Mouse (Mus musculus): ENCODE measurements around the gene Dhrs1.

The Dhrs1 gene

DNA sequence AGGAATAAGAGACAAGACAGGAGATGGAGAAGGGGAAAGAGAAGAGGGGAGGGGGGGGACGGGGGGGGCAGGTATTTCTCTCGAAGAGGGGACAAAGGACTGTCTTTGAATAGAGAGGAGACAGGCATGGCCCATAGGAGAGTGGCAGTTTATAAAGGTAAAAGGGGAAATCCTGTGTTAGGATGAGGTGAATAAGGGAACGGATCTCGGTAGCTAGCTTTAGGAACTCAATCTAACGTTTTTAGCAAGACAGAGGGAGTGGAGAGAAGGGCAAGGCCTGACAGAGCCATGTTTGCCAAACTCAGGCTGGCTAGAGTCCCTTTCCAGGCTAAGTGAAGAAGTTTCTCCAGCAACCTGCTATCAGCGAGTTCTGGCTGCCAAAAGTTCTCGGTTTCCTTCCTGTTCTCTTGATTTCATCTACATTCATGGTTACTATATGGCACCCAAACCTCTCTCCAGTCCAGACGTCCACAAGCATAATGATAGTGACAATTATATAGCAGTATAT is 23.0 kb downstream of the Dhrs1 start:
- DNase-seq (ENCODE audit: extremely low read depth, low read depth, low spot score): no peak

DNA sequence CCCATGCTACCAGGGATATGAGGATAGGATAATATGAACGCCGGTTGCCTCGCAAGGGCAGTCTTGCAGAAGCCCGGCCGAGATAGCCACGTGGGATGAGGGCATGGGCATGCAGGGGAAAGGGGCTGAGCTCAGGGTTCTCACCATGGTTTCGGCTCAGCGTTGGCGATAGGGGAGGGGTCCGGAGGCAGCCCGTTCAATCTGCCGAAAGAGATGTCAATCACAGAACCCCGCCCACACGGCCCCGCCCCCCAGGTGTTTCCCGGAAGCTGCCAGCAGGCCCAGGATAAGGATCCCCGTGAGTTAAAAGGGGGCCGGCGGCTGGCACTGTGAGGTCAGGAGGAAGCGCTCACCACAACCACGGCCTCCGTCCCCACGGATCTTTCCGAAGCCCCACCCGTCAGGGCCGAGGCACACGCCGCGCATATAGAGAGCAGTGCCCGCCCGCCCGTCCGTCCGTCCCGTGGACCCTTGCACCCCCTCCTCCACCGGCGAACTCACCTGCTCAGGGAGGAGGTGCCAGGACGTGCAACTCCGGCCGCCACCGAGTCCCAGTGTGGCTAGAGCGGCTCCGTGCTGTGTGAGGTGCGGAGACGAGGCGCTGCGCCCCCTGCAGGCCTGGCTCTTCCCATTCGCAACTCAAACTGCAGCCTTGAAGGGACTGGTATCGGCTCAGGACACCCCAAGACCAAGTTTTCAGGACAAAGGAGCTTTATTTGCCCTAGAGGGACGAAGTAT is 23.6 kb downstream of the Dhrs1 start, which contains the start of gene Rabggta:
Gene Rabggta (minus strand): TSS at position 564 of the 738 bp plus-strand sequence.
- DNase-seq (ENCODE audit: extremely low read depth, low read depth, low spot score): no peak

DNA sequence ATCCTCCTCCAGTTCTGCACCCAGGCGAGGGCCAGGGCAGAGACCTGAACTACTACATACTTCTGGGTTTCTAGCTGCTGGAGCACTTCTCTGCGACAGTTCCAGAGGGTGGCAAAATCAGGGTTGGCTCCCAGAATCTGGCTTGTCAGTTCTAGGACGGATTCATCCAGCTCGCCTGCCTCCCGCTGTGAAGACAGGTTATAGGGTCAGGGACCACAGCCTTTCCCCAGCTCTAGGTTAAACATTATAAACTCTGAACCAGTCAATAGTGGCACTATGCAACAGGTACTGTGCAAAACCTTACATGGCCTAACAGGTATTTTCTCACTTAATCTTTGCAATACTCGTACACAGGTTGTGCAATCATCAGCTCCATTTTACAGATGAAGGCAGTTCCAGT is 24.4 kb downstream of the Dhrs1 start:
- no peak for DNase-seq (ENCODE audit: extremely low read depth, low read depth, low spot score)

DNA sequence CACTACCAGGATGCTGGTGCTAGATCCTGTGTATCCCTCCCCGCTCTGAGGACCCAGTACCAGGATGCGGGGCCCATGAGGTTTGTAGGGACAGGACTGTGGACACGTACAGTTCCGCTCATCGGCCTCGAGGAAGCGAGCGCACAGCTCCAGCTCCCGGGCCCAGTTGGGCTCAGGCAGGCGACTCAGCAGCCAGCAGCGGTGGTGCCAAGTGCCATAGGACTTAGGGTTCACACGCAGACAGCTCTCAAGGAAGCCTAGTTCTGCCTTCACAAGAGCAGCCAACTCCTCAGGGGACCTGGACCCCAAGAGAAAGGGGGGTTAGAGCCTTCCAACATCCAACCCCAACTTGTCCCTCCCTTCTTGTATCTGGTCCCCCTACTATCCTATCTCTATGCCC is 24.8 kb downstream of the Dhrs1 start:
- DNase-seq (ENCODE audit: extremely low read depth, low read depth, low spot score): no peak

DNA sequence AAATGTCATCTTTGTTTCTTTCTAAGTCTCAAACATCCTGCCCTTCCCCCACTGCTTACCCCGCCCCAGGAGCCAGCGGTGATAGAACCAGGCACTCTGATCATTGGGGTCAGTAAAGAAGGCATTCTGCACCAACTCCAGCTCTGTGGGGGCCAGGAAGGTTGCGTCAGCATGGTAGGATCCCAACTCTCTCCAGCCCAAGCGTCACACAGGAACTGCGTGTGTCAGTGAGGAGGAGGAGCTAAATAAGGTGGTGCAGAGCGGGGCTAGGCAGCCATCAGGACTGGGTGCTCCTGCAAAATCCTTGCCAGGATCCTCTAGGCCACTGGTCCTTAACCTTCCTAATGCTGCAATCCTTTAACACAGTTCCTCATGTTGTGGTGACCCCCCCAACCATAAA is 25.8 kb downstream of the Dhrs1 start:
- DNase-seq (ENCODE audit: extremely low read depth, low read depth, low spot score): no peak

DNA sequence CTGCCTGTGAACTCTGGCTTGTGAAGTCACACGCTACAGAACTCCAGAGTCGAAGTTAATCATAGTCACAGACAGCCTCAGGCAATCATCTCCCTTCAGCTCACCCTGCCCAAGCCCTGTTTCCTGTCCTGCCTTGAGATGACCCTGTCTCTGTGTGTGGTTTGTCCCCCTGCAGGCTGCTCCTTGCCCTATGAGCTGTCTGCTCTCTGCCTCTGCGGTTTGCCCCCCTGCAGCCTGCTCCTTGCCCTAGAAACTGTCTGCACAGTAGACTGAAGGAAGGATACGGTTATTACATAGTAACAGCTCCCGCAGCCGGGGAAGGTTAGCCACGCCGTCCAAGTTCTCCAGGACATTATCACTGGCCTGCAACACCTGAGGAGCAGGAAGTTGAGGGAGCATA is 28.6 kb downstream of the Dhrs1 start:
- DNase-seq (ENCODE audit: extremely low read depth, low read depth, low spot score): no peak

DNA sequence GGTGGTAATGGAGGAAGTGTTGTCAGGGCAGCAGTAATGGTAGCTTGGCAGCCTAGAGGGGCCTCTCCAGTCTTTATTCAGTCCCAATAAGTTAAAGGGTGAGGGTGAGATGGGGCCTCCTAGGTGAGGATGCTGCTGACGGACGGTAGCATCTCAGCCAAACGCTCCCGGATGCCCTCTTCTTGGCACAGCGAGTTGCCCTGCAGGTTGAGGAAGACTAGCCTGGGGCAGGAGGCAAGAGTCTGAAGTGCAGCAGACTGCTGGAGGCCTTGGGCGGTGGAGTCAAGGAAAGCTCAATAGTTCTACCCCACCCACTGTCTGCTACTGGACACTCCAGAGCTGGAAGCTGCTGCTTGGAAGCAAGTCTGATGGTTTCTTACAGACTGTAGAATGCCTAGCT is 29.2 kb downstream of the Dhrs1 start:
- no peak for DNase-seq (ENCODE audit: extremely low read depth, low read depth, low spot score)

DNA sequence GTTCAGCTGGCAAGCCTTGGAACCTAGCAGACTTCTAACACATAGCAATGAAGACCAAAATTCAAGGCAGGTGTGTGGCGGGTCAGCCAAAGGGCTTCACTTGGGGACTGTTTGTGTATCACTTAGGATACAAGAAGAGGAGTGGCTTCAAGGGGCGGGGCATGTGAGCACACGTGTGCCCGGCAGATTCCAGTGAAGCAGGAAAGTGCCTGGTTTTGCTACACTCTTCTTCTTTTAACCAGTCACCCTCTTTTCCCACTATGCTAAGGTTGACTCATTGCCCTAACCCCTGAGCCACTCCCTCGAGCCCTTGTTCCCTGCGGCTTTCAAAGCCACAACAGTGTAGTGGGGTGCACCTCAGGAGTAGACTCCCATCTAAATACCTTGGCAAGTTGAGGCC is 30.6 kb downstream of the Dhrs1 start:
- DNase-seq (ENCODE audit: extremely low read depth, low read depth, low spot score): no peak

DNA sequence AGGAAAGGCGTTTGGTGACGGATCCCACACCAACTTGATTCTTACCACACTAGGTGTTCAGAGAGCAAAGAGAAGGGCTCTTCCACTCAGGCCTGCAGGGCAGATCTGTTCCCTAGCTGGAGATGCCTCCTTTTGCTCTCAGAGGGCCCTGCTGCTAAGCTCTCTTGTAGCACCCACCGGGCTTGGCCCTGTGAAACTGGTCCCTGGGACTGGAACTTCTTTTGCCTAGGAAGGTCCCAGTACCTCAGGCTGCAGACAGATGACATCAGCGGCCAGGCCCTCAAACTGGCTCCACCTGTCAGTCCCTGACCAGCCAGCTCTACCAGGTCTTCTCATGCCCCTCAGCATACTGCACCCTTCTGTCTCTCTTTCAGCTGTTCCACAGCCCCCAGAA is 31.8 kb downstream of the Dhrs1 start, which contains the start of gene Tgm1:
Gene Tgm1 (minus strand): TSS at position 198 of the 394 bp plus-strand sequence.
- DNase-seq (ENCODE audit: extremely low read depth, low read depth, low spot score): no peak

DNA sequence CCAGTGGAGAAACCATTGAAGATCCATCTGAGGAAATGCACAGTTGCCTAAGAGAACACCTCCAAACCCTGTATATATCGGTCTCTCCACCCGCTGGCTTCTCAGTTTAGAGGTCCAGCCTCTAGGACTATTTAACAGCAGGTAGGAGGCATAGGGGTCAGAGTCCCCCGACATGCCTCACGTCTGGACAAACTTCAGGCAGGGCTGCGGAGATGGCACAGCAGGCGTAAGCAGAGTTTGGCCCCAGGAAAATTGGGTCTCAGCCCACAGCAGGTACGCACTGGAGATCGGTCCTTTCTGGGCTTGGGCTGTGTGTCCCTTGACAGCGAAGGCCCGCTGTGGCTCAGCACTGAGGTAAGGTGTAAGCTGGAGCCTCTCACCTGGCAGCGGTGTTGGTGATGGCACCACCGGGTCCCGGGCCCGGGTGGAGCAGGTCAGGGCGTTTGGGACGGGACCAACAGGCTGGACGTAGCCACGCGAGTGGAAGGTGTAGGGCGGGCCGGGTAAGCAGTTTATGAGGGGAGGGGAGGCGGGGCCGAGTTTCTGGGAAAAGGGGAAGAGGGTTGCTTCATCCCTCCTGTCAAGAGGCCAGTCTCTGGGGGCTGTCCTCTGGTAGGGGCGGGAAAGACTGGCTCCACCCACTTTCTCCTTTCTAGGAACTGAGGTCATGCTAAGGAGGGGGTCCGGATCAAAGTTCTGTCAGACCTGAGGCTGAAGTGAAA is 32.3 kb downstream of the Dhrs1 start:
- DNase-seq (ENCODE audit: extremely low read depth, low read depth, low spot score): no peak

DNA sequence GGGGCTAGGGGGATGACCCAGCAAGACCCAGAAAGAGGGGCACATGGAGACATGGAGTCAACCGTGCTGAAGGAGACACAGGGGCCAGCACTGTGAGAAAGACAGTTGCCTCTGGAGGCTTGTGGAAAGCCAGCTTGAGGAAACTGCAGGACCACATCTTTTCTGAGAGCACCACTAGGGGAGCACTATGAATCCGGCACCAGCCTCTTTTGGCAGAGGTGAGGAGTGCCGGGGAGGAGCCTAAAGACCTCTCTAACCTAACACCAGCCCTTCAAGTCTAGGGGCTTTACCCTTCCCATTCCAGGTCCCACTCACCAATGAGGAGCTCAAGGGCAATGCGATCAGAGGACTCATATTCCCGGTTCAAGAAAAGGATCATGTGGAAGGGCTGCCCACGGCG is 33.7 kb downstream of the Dhrs1 start:
- DNase-seq (ENCODE audit: extremely low read depth, low read depth, low spot score): no peak

DNA sequence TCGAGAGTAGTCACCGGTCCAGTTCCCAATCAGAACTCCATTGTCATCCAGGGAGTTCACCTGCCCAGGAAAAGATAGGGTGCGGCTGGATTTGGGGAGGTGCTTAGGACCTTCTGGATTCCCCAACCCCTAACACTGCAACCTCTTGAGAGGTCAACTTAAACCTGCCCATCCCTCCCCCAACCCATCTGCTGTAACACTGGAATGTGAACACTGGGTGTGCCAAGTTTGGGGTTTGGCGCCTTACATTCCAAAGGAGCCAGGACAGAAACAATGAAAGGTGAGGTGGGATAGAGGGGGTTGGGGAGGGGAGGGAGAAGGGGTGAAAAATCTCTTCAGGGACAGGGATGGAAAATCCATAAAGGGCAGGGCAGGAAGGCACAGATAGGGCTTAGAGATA is 36.0 kb downstream of the Dhrs1 start:
- no peak for DNase-seq (ENCODE audit: extremely low read depth, low read depth, low spot score)

DNA sequence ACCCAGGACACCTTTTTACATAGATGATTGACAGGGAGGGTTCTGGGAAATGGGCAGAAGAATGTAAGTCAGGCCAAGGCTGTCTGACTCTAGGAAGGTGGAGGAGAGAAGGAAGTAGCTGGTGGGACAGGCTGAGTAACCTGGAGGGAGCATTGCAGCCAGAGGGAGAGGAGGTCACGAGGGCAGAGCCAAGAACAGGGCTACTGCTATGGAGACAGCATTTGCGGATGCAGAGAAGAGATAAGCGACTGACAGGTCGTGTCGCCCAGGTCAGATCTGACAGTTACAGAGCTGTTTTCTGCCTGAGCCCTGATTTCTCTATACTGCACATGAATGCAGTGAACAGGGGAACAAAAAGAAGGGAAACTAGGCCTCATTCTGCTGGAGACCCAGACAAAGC is 38.1 kb downstream of the Dhrs1 start:
- no peak for DNase-seq (ENCODE audit: extremely low read depth, low read depth, low spot score)

DNA sequence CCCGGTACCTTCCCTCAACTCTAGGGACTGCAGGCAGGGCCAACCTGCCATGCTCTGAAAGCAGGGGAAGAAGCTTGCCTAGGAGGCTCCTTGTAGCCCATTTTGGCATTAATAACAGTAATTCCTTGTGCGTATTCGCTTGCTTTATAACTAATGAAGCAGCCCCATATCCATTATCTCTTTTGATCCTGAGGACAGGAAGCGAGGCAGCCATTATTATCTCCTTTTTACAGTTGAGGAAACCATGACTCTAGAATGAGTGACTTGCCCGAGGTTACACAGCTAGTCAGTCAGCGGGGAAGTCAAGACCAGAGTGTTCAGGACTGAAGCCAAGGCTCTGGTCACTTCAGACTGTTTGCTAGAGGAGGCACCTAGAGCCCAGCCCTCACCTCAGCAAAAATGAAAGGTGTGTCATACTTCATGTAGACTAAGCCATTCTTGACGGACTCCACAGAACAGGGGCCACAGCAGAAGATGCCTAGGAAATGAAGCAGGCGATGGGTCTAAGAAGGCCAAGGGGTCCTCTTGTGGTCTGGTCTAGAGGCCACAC is 39.4 kb downstream of the Dhrs1 start:
- DNase-seq (ENCODE audit: extremely low read depth, low read depth, low spot score): no peak

DNA sequence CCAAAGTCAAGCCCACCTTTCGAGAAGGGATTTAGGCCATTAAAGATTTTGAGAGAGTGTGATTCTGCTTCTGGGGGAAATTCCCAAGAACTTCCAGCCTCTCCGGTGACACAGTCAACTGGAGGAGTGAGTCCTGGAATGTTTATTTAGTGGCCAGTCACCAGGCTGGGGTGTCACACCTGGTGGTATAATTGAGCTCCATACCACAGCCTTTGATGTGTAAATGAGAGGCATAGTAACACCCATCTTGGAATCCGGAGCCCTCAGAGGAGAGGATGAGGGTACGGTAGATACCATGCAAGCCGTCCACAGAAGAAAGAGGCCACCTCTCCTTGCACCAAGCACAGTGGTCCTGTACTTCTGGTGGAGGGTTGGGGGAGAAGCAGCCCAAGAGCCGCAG is 42.7 kb downstream of the Dhrs1 start:
- no peak for DNase-seq (ENCODE audit: extremely low read depth, low read depth, low spot score)

DNA sequence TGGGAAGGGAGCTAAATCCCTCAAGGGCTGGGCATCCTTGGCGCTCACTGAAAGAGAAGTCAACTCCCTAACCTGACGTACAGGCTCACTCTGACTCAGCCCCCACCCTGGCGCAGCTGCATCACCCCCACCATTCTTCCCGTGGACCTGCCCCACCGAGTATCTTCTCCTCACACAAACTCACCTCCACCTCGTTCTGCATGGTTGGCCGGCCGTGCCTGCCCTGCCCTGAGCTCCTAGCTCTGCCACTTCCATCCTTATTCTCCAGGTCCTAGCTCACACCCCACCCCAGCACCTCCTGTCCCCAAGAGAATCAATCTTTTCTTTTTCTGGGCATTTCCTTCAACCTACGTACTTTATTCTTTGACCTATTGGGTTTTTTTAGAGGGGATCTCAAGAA is 44.4 kb downstream of the Dhrs1 start:
- DNase-seq (ENCODE audit: extremely low read depth, low read depth, low spot score): no peak

DNA sequence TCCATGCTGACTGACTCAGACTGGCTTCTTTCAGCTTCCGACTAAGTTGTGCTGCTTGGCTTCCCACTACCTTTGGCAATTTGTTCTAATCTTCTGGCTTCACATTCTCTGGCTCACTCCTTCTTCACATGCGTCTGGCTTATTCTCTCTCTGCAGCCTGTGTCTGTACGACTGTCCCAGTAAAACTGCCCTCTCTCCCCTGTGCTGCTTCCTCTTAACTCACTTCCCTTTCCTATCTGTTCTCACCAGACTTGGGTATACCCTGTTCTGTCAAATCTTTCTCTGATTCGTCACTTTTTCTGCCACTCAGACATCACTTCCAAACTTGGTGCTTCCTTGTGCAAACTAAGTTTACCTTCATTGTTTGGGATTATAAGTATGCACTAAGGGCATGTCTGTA is 48.3 kb downstream of the Dhrs1 start:
- no peak for DNase-seq (ENCODE audit: extremely low read depth, low read depth, low spot score)

DNA sequence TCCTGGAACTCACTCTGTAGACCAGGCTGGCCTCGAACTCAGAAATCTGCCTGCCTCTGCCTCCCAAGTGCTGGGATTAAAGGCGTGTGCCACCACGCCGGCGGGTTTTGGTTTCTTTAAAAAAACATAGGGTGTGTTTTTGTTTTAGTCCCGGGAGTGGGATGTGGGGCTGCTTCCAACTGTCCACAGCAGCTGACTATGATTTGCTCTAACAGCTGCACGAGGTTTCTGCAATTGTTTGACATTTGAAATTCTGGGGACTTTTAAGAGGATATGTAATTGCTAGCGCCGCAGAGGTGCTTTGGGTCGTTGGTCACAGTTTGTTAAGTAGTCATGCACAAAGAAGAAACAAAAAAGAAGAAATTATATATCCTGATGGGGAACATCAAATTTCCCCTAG is 56.1 kb downstream of the Dhrs1 start:
- DNase-seq (ENCODE audit: extremely low read depth, low read depth, low spot score): no peak

Measured in fat pad, adult 2 months (tissue).